Mouse (Mus musculus): ENCODE results near the gene Dusp1. TPM values are rescaled to one million over a fixed set of nuclear protein-coding genes. Genes with fewer than 3 reads are reported as not detected.

Gene Dusp1
- polyA plus RNA-seq, 1 experiment, result 71.1 TPM

GRCm38 (mm10) chr17:26601514-26601913 lies 39.6 kb upstream of the Dusp1 start:
- no peak overlapping the region for H3K4me3 ChIP-seq (ENCODE audit: insufficient read depth, low read length)
- TF ChIP-seq POLR2A (IDR thresholded peaks at IDR 0.05; ENCODE audit: extremely low read depth, insufficient read depth, low read length), result no peak
- TF ChIP-seq CTCF (IDR thresholded peaks at IDR 0.05; ENCODE audit: extremely low read depth, insufficient read depth, low read length), result no peak
- H3K27ac ChIP-seq (ENCODE audit: insufficient read depth, low read length), result no peak overlapping the region
- H3K4me1 ChIP-seq (ENCODE audit: control insufficient read depth, insufficient read depth, low read length), result peaks cover 23% of the 10 kb centered on the region

DNA sequence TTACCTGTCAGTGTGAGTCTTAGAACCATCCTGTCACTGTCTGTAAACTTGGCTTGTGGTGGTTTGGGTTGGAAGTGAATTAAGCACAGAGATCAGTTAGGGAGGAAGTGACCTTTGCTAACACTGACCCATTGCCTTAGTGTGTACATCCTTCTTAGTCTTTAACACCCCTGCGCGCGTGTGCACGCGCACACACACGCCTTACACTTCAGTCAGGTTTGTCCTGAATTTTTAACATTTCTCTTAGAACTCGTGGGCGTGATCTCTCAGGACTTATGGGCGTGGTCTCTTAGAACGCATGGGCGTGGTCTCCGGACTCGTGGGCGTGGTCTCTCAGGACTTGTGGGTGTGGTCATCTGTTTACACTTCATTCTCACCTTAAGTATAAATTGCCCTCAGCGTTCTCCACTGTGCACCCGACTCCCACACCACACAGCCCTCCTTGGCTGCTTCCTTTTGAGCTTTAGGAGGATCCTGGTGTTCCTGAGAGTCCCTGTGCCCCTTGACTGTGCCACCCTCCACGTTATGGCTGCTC lies 39.1 kb upstream of the Dusp1 start:
- TF ChIP-seq POLR2A (IDR thresholded peaks at IDR 0.05; ENCODE audit: extremely low read depth, insufficient read depth, low read length), result no peak
- no peak for TF ChIP-seq CTCF (IDR thresholded peaks at IDR 0.05; ENCODE audit: extremely low read depth, insufficient read depth, low read length)
- no peak overlapping the region for H3K4me3 ChIP-seq (ENCODE audit: insufficient read depth, low read length)
- H3K4me1 ChIP-seq (ENCODE audit: control insufficient read depth, insufficient read depth, low read length), result peaks cover 23% of the 10 kb centered on the region
- no peak overlapping the region for H3K27ac ChIP-seq (ENCODE audit: insufficient read depth, low read length)

DNA sequence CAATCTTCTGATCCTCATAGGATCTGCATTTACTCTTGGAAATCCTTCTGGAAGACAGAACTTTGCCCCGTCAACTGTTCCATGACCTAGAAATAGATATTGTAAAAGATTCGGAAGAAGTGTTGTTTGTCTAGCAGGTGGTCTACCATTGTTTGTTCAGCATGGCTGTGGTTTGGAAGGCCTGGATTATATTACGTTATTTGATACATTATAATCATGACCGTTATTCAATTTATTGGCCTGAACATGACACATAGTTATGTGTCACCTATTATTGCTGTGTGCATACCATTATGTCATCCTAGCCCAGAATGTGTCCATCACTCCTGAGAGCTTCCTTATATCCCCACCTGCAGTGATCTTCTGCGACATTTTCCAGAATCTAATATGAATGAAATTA lies 36.9 kb upstream of the Dusp1 start:
- no peak overlapping the region for H3K27ac ChIP-seq (ENCODE audit: insufficient read depth, low read length)
- no peak overlapping the region for H3K4me3 ChIP-seq (ENCODE audit: insufficient read depth, low read length)
- no peak for TF ChIP-seq POLR2A (IDR thresholded peaks at IDR 0.05; ENCODE audit: extremely low read depth, insufficient read depth, low read length)
- no peak for TF ChIP-seq CTCF (IDR thresholded peaks at IDR 0.05; ENCODE audit: extremely low read depth, insufficient read depth, low read length)
- peaks cover 25% of the 10 kb centered on the region for H3K4me1 ChIP-seq (ENCODE audit: control insufficient read depth, insufficient read depth, low read length)

DNA sequence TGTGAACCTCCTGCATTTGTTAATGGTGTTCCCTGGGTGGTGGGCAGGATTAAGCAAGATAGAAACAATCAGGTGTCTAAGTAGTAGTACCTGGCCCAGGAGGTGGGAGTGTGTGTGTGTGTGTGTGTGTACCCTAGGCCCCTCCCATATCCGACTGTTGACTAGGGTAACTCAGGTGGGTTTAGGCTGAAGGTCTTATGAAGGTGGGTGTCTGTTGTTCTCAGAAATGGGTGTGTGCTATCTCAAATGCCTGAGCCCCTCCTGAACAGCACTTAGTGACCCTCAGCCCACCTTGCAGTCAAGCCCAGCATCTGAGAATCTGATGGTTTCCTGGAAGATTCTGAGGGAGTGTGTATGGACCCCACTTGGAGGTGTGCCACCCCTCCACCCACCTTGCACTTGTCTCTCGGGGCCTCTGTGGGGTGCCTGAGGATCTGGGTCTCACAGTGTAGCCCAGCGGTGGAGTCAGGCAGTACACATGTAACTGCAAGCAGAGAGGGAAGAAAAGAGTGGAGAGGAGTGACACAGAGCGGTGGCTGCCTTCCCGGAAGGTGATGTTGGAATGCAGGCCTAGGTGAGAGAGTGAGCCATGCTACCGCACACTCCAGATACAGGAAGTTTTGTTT lies 35.0 kb upstream of the Dusp1 start:
- TF ChIP-seq POLR2A (IDR thresholded peaks at IDR 0.05; ENCODE audit: extremely low read depth, insufficient read depth, low read length) (no peak), CTCF (IDR thresholded peaks at IDR 0.05; ENCODE audit: extremely low read depth, insufficient read depth, low read length) (peak; percentile 32)
- H3K27ac ChIP-seq (ENCODE audit: insufficient read depth, low read length), result peak overlapping the region; percentile 55
- H3K4me1 ChIP-seq (ENCODE audit: control insufficient read depth, insufficient read depth, low read length), result peaks cover 13% of the 10 kb centered on the region
- H3K4me3 ChIP-seq (ENCODE audit: insufficient read depth, low read length), result no peak overlapping the region

GRCm38 (mm10) chr17:26596168-26596658 lies 34.3 kb upstream of the Dusp1 start:
- H3K4me3 ChIP-seq (ENCODE audit: insufficient read depth, low read length), result no peak overlapping the region

GRCm38 (mm10) chr17:26595448-26596167 lies 33.7 kb upstream of the Dusp1 start:
- Histone ChIP-seq H3K4me3 (ENCODE audit: insufficient read depth, low read length) (no peak overlapping the region), H3K27ac (ENCODE audit: insufficient read depth, low read length) (peak overlapping the region; percentile 60), H3K4me1 (ENCODE audit: control insufficient read depth, insufficient read depth, low read length) (peaks cover 9% of the 10 kb centered on the region)
- no peak for TF ChIP-seq CTCF (IDR thresholded peaks at IDR 0.05; ENCODE audit: extremely low read depth, insufficient read depth, low read length)
- TF ChIP-seq POLR2A (IDR thresholded peaks at IDR 0.05; ENCODE audit: extremely low read depth, insufficient read depth, low read length), result no peak

More at GRCm38 (mm10) chr17:26596168-26596658, 34.3 kb upstream of the Dusp1 start:
- peaks cover 9% of the 10 kb centered on the region for H3K4me1 ChIP-seq (ENCODE audit: control insufficient read depth, insufficient read depth, low read length)
- no peak for TF ChIP-seq POLR2A (IDR thresholded peaks at IDR 0.05; ENCODE audit: extremely low read depth, insufficient read depth, low read length)
- TF ChIP-seq CTCF (IDR thresholded peaks at IDR 0.05; ENCODE audit: extremely low read depth, insufficient read depth, low read length), result no peak
- H3K27ac ChIP-seq (ENCODE audit: insufficient read depth, low read length), result peak overlapping the region; percentile 60

GRCm38 (mm10) chr17:26594958-26595357 lies 33.0 kb upstream of the Dusp1 start:
- H3K4me3 ChIP-seq (ENCODE audit: insufficient read depth, low read length), result no peak overlapping the region
- peak overlapping the region; percentile 60 for H3K27ac ChIP-seq (ENCODE audit: insufficient read depth, low read length)
- H3K4me1 ChIP-seq (ENCODE audit: control insufficient read depth, insufficient read depth, low read length), result peaks cover 9% of the 10 kb centered on the region
- no peak for TF ChIP-seq CTCF (IDR thresholded peaks at IDR 0.05; ENCODE audit: extremely low read depth, insufficient read depth, low read length)
- TF ChIP-seq POLR2A (IDR thresholded peaks at IDR 0.05; ENCODE audit: extremely low read depth, insufficient read depth, low read length), result no peak

DNA sequence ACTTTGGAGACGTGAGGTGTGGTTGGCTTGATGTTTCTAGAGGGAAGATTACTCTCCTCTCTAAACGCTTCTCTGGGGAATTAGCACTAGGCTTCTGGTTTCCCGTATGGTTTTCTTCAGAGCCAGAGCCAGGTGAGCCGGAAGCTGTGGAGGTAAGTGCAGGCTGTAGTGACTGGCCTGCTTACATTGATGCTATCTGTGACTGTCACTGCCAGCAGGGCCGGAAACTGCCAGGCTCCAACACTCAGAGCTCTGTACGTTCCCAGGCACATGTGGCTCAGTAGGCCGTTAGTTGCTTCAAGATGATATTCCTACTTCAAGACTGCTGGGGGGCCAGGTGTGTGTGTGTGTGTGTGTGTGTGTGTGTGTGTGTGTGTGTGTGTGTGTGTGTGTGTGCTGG lies 32.2 kb upstream of the Dusp1 start:
- Histone ChIP-seq H3K27ac (ENCODE audit: insufficient read depth, low read length) (no peak overlapping the region), H3K4me3 (ENCODE audit: insufficient read depth, low read length) (no peak overlapping the region), H3K4me1 (ENCODE audit: control insufficient read depth, insufficient read depth, low read length) (peaks cover 9% of the 10 kb centered on the region)
- no peak for TF ChIP-seq CTCF (IDR thresholded peaks at IDR 0.05; ENCODE audit: extremely low read depth, insufficient read depth, low read length)
- no peak for TF ChIP-seq POLR2A (IDR thresholded peaks at IDR 0.05; ENCODE audit: extremely low read depth, insufficient read depth, low read length)

DNA sequence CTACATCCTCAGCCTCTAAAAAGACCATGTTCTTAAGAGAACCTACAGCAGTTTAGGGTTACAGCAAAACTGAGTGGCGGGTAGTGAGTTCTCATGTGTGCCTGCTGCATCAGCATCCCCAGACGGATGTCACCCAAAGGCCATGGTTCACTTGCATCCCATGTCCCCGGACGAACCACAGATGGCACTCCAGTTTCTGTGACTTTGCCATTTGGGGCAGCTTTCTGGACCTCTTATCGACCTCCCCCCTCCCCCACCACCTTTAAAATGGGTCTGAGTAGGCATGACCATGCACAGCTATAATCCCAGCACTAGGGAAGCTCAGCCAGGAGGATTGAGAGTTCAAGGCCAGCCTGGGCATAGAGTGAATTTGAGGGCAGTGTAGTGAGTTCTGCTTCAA lies 31.3 kb upstream of the Dusp1 start:
- H3K4me1 ChIP-seq (ENCODE audit: control insufficient read depth, insufficient read depth, low read length), result peaks cover 9% of the 10 kb centered on the region
- H3K27ac ChIP-seq (ENCODE audit: insufficient read depth, low read length), result no peak overlapping the region
- TF ChIP-seq CTCF (IDR thresholded peaks at IDR 0.05; ENCODE audit: extremely low read depth, insufficient read depth, low read length) (no peak), POLR2A (IDR thresholded peaks at IDR 0.05; ENCODE audit: extremely low read depth, insufficient read depth, low read length) (no peak)
- no peak overlapping the region for H3K4me3 ChIP-seq (ENCODE audit: insufficient read depth, low read length)
